Mouse (Mus musculus) intestine, postnatal 0 days (tissue): Measurements from ENCODE around the gene Atp5f1. TPM values are rescaled to one million over a fixed set of nuclear protein-coding genes. Genes with fewer than 3 reads are reported as not detected.

Experiments
- ATAC-seq: fragments of 200-750 bp; cut with Nextera tagmentation; 2 replicates; pipeline ENCODE4 v1.8.0; 2017; ENCODE audit warnings: mild to moderate bottlenecking, moderate TSS enrichment, moderate library complexity
- H3K27ac ChIP-seq: fragments of 300-500 bp; sonication (generic); 2 replicates; pipeline ENCODE4 v1.5.1; 2014; ENCODE audit warnings: mild to moderate bottlenecking, low read depth, low read length, moderate library complexity
- H3K27me3 ChIP-seq: fragments of 300-500 bp; sonication (generic); replicated peaks from 2 replicates; pipeline ENCODE4 v1.6.1; 2014; ENCODE audit warnings: low read length, mixed read lengths; ENCODE audit not compliant: control insufficient read depth, insufficient read depth
- H3K36me3 ChIP-seq: fragments of 300-500 bp; sonication (generic); 2 replicates; pipeline ENCODE4 v1.6.1; 2014; ENCODE audit warnings: mild to moderate bottlenecking, moderate library complexity; ENCODE audit not compliant: control insufficient read depth, insufficient read depth
- H3K4me1 ChIP-seq: fragments of 300-500 bp; sonication (generic); replicated peaks from 2 replicates; pipeline ENCODE4 v1.6.1; 2014; ENCODE audit warnings: antibody characterized with exemption, low read length, mixed read lengths; ENCODE audit not compliant: control insufficient read depth, insufficient read depth
- H3K4me2 ChIP-seq: fragments of 300-500 bp; sonication (generic); replicated peaks from 2 replicates; pipeline ENCODE4 v1.6.1; 2014; ENCODE audit warnings: low read depth, mild to moderate bottlenecking, moderate library complexity
- H3K4me3 ChIP-seq: fragments of 300-500 bp; sonication (generic); 2 replicates; pipeline ENCODE4 v1.5.1; 2014; ENCODE audit warnings: low read depth, low read length
- H3K9ac ChIP-seq: fragments of 300-500 bp; sonication (generic); 2 replicates; pipeline ENCODE4 v1.6.1; 2014; ENCODE audit warnings: mild to moderate bottlenecking, low read depth, low read length
- H3K9me3 ChIP-seq: fragments of 300-500 bp; sonication (generic); 2 replicates; pipeline ENCODE4 v1.6.1; 2016; ENCODE audit warnings: mixed run types; ENCODE audit not compliant: control insufficient read depth
- CTCF ChIP-seq: sonication (generic); IDR thresholded peaks from 2 replicates; pipeline ENCODE4 v1.5.1; 2016; ENCODE audit warnings: low read depth, mild to moderate bottlenecking, control low read depth, antibody characterized with exemption, moderate library complexity
- WGBS: fragments of 180-500 bp; shearing (Covaris S2); extraction: QIAGEN DNeasy Blood & Tissue Kit; methylation state at CpG from one replicate; pipeline ENCODE4 v1.1.7; 2014; 5-methylcytosine and 5-hydroxymethylcytosine counted together
- polyA plus RNA-seq: library from polyadenylated mRNA; unstranded; fragments of >200 nt; fragmentation: Nextera tagmentation; extraction: Ambion mirVana; gene quantifications from 2 replicates; pipeline ENCODE4 v1.2.1, GENCODE M21; 2015

Atp5f1 gene
- polyA plus RNA-seq, 1 experiment from 2014 or later, result 605 TPM

GRCm38 (mm10) chr3:105932240-105933071, 27.4 kb downstream of the Atp5f1 start, which contains the start of gene I830077J02Rik:
Gene I830077J02Rik, minus strand, starts transcription at chr3:105932664.
- Histone ChIP-seq H3K9me3 (no peaks in the 10 kb centered on the region), H3K27ac (no peak within 1 kb of the TSS), H3K4me2 (no peak within 1 kb of the TSS), H3K36me3 (peaks cover 1% of the 10 kb centered on the region; the same call in 1 of the 2 replicates), H3K4me1 (no peaks in the 10 kb centered on the region), H3K4me3 (no peak within 1 kb of the TSS), H3K9ac (no peak within 1 kb of the TSS), H3K27me3 (no peaks in the 10 kb centered on the region)
- WGBS, result 78% methylated on average over 8 of the region's 8 CpGs
- TF ChIP-seq CTCF, result no peak
- no peak for ATAC-seq

- no peak for TF ChIP-seq CTCF
- Histone ChIP-seq H3K9ac (no peak overlapping the region), H3K9me3 (no peaks in the 10 kb centered on the region), H3K4me1 (no peaks in the 10 kb centered on the region), H3K36me3 (no peaks in the 10 kb centered on the region), H3K27ac (no peak overlapping the region), H3K4me2 (no peak overlapping the region), H3K4me3 (no peak overlapping the region), H3K27me3 (no peaks in the 10 kb centered on the region)
- ATAC-seq, result no peak
- WGBS, result 91% methylated on average over 2 of the region's 2 CpGs
Measured at GRCm38 (mm10) chr3:105931095-105931494, 28.8 kb downstream of the Atp5f1 start.

GRCm38 (mm10) chr3:105929821-105930220, 30.1 kb downstream of the Atp5f1 start:
- no peaks in the 10 kb centered on the region for H3K9me3 ChIP-seq
- no peak overlapping the region for H3K9ac ChIP-seq
- no peak for TF ChIP-seq CTCF
- WGBS, result 79% methylated on average over 7 of the region's 7 CpGs
- H3K4me1 ChIP-seq, result no peaks in the 10 kb centered on the region
- no peak overlapping the region for H3K4me2 ChIP-seq
- H3K27ac ChIP-seq, result no peak overlapping the region
- no peaks in the 10 kb centered on the region for H3K27me3 ChIP-seq
- H3K4me3 ChIP-seq, result no peak overlapping the region
- ATAC-seq, result no peak
- H3K36me3 ChIP-seq, result no peaks in the 10 kb centered on the region

GRCm38 (mm10) chr3:105928781-105929180, 31.1 kb downstream of the Atp5f1 start:
- 79% methylated on average over 6 of the region's 6 CpGs for WGBS
- H3K4me2 ChIP-seq, result no peak overlapping the region
- no peaks in the 10 kb centered on the region for H3K4me1 ChIP-seq
- no peaks in the 10 kb centered on the region for H3K9me3 ChIP-seq
- no peaks in the 10 kb centered on the region for H3K36me3 ChIP-seq
- no peak overlapping the region for H3K9ac ChIP-seq
- no peak for TF ChIP-seq CTCF
- H3K4me3 ChIP-seq, result no peak overlapping the region
- no peak for ATAC-seq
- no peaks in the 10 kb centered on the region for H3K27me3 ChIP-seq
- H3K27ac ChIP-seq, result no peak overlapping the region

GRCm38 (mm10) chr3:105928195-105928569, 31.7 kb downstream of the Atp5f1 start:
- no peak for TF ChIP-seq CTCF
- Histone ChIP-seq H3K36me3 (no peaks in the 10 kb centered on the region), H3K9ac (no peak overlapping the region), H3K4me1 (no peaks in the 10 kb centered on the region), H3K27ac (no peak overlapping the region), H3K4me3 (no peak overlapping the region), H3K9me3 (no peaks in the 10 kb centered on the region), H3K27me3 (no peaks in the 10 kb centered on the region), H3K4me2 (no peak overlapping the region)
- 88% methylated on average over 3 of the region's 3 CpGs for WGBS
- ATAC-seq, result no peak

- Histone ChIP-seq H3K9me3 (no peaks in the 10 kb centered on the region), H3K4me1 (no peaks in the 10 kb centered on the region), H3K4me2 (no peak overlapping the region), H3K9ac (no peak overlapping the region), H3K4me3 (no peak overlapping the region), H3K36me3 (no peaks in the 10 kb centered on the region), H3K27ac (no peak overlapping the region), H3K27me3 (no peaks in the 10 kb centered on the region)
- no peak for ATAC-seq
- WGBS, result 82% methylated on average over 7 of the region's 7 CpGs
- no peak for TF ChIP-seq CTCF
Measured at GRCm38 (mm10) chr3:105927561-105928194, 32.2 kb downstream of the Atp5f1 start.
